Mouse (Mus musculus) splenic B cell, adult 2 months (primary cell): ENCODE measurements at regions not wholly inside any gene's neighbourhood (a gene's known extent, or its start where the extent isn't known, plus 50 kb on each side); places are given as distances from the start of the nearest gene placed in this dataset.

Experiments
- DNase-seq: peaks from one replicate; pipeline ENCODE4 v3.0.0-alpha.2; 2011; ENCODE audit warnings: low read depth, low spot score
- H3K27me3 ChIP-seq: 2 replicates; pipeline ENCODE4 v1.6.1; 2012; ENCODE audit warnings: mild to moderate bottlenecking, low read length, moderate library complexity, mixed read lengths; ENCODE audit not compliant: control insufficient read depth, poor library complexity, insufficient read depth, severe bottlenecking
- H3K36me3 ChIP-seq: 2 replicates; pipeline ENCODE4 v1.6.1; 2012; ENCODE audit warnings: mild to moderate bottlenecking, low read length, moderate library complexity, mixed read lengths; ENCODE audit not compliant: control insufficient read depth, poor library complexity, insufficient read depth, severe bottlenecking

- DNase-seq, result no peak
- no peaks in the 10 kb centered on the region for H3K36me3 ChIP-seq
- H3K27me3 ChIP-seq, result no peaks in the 10 kb centered on the region
These were observed 539.2 kb downstream of the Prim2 start for GRCm38 (mm10) chr1:33130351-33130750.

DNA sequence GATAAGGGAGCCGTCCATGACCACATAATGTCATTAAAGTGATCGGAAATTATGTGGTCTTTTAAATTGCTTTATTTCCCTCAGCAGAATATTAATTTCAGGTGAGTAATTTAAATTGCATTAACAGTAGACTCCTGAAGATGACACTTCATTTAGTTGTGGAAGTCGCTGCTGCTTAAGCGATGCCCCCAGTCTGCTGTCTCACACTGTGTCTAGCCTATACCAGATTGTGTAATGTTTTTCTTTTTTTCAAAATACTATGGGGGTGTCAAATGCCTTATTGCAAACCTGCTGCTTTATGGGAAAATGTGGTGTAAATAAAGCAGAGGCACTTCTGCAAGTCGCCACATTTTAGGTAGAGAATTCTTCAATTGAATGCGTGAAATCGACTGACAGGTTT, 544.5 kb downstream of the Prim2 start:
- no peaks in the 10 kb centered on the region for H3K36me3 ChIP-seq
- DNase-seq, result no peak
- no peaks in the 10 kb centered on the region for H3K27me3 ChIP-seq

DNA sequence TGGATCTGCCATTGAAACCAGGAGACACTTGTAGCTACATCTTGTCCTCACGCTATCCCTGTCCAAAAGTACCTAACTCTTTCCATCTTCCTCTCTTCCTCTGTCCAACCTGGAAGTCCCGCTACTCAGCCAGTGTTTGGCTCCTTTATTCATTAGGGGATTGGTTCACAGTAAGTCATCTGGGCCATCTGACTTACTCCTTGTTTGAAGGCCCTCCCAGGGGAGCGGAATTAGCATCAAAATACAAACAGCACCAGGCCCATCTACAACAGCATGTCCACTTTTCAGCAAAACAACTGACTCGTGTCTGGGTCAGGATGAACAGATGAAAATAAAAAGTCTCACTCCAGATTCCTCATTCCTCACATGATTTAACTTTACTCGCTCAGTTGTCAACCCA, 559.2 kb upstream of the Gm5415 start:
- no peak for DNase-seq
- H3K27me3 ChIP-seq, result no peaks in the 10 kb centered on the region
- H3K36me3 ChIP-seq, result no peaks in the 10 kb centered on the region

GRCm38 (mm10) chr1:33104296-33104695, 557.2 kb upstream of the Gm5415 start:
- Histone ChIP-seq H3K36me3 (no peaks in the 10 kb centered on the region), H3K27me3 (no peaks in the 10 kb centered on the region)
- no peak for DNase-seq

DNA sequence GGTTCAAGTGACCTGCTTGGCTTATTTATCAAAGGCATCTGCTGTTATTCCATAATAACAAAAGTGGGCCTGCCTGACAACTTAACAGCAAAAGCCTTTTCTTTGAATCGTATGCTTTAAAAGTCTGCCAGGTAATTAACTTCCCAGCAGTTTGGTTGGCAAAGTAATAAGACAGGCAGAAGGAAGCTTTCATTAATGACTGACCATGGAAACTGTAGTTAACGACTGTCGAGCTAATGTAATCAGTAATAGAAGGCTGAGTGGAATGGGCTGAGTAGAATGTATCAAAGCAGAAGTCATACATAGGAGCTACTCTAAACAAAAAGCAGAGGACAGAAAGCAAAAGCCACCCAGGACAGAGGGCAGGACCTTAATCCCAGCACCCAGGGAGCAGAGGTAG, 551.0 kb upstream of the Gm5415 start:
- no peaks in the 10 kb centered on the region for H3K36me3 ChIP-seq
- no peaks in the 10 kb centered on the region for H3K27me3 ChIP-seq
- no peak for DNase-seq

DNA sequence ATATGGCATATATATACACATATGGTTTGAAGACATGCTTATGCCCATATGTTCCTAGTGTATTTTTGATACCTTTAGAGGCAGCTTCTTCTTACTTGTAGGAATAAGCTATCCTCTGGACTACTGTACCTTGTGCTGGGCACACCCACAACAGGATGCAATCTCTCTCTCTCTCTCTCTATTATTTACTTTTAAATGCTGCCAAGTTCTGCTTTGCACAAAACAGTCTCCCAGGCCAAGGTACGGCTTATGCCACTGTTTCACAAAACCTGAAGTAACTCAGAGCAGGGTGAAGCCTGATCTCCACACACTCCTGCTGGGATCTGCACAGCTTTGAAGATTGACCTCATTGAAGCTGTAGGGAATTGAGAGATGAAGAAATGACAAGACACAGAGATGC, 549.8 kb upstream of the Gm5415 start:
- DNase-seq, result no peak
- H3K36me3 ChIP-seq, result no peaks in the 10 kb centered on the region
- no peaks in the 10 kb centered on the region for H3K27me3 ChIP-seq

GRCm38 (mm10) chr1:33074551-33074950, 527.5 kb upstream of the Gm5415 start:
- no peaks in the 10 kb centered on the region for H3K27me3 ChIP-seq
- H3K36me3 ChIP-seq, result no peaks in the 10 kb centered on the region
- no peak for DNase-seq

DNA sequence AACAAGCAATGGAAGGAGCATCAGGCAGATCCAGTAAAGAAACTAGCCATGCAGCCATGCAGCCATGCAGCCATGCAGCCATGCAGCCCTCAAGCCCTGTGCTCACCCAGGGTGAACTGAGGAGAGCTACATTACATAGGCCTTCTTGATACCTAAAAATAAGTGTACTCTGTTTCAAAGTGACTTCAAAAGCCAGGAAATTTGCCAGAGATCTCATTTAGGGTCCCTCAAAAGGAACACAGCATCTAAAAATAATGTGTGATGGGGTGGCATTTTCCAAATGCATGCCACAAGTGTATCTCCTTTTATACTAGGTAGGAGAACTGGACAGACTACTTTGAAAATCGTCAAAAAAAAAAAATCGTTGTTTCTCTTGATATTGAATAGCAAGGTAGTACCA, 510.9 kb upstream of the Gm5415 start:
- H3K27me3 ChIP-seq, result no peaks in the 10 kb centered on the region
- DNase-seq, result no peak
- H3K36me3 ChIP-seq, result no peaks in the 10 kb centered on the region

GRCm38 (mm10) chr1:33044388-33044787, 497.3 kb upstream of the Gm5415 start:
- Histone ChIP-seq H3K27me3 (no peaks in the 10 kb centered on the region), H3K36me3 (no peaks in the 10 kb centered on the region)
- DNase-seq, result no peak

DNA sequence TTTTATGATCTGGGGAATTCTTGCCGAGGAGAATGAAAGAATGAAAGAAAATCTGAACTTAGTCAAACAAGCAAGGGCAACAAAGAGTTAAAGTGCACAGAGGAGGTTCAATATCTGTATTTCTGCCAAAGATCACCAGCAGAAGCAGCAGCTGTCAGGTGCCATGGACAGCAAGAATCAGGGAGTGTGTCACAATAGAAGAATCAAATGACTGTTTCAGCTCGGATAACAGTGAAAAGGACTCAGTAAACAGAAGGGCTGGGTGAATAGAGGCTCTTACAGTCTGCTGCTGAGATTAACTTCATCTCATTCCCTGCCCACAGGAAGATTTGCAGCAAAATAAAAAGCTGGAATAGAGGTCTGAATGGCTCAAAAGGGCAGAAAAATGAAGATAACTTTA, 495.3 kb upstream of the Gm5415 start:
- H3K36me3 ChIP-seq, result no peaks in the 10 kb centered on the region
- no peak for DNase-seq
- no peaks in the 10 kb centered on the region for H3K27me3 ChIP-seq

- Histone ChIP-seq H3K36me3 (no peaks in the 10 kb centered on the region), H3K27me3 (no peaks in the 10 kb centered on the region)
- no peak for DNase-seq
These were observed 493.6 kb upstream of the Gm5415 start for GRCm38 (mm10) chr1:33040740-33041139.

DNA sequence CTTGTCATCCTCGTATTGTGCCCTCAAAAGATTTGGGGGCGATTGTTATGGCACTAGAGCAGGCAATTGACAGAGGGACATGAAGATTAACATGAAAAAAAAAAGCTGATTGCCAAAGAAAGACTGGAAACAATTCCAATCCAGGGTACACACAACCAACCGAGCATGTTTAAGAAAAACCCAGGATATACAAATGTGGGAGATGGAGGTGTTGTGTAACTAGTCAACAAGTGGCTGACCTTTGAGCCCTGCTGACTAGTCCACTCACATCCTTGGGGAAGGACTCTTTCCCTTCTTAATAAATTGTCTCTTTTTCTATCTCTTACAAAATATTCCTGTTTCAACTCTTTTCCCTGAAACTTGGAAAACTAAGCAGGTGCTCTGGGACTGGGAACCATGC, 484.9 kb upstream of the Gm5415 start:
- no peaks in the 10 kb centered on the region for H3K36me3 ChIP-seq
- H3K27me3 ChIP-seq, result no peaks in the 10 kb centered on the region
- no peak for DNase-seq

DNA sequence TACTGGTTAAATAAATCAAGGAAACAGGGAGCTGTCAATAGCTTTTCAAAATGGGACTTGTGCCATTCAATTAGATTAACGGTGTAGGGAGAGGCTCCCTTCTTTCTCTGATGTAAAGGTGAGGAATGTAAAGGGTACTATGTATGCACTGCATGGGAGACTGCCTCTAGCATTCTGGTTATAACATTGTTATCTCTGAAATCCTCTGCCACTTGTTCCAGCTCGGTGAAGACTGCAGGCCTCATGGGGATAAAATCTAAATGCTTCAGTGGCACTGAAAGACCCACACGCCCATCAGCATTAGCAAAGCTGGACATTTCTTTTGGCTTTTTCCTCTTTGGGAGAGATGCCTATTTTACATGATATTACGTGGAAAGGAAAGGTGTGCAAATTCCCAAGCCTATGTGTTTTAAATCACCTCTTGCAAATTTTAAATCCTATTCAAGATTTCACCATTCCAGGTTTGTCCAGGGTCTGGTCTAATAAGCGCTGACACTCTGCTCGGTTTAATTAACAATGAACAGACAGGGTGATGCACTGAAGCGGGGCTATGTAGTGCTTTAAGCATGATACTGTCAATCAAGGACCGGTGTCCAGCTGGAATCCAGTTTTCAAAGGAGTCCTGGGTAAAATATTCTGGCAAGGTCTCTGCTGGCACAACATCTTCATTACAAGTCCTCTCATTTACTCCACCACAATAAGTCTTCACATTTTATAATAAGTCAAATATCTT, 479.8 kb upstream of the Gm5415 start:
- no peaks in the 10 kb centered on the region for H3K27me3 ChIP-seq
- H3K36me3 ChIP-seq, result no peaks in the 10 kb centered on the region
- no peak for DNase-seq

DNA sequence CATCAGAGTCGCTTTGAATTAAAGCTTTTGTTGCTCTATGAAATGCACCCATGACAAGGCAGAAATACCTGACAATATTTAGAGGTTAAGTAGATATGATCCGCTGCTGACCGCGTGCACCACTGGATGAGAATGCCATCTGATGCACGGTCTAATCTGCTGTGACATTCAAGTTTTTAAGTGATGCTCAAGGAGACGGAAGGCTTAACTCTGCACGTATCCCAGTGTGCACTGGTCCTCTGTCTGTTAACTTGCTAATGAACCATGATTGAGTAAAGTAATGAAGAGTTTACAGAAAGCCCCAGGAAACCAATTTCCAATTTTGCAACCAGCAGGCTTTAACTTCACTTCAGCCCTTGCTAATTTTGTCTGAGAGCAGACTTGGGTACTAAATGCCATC, 478.3 kb upstream of the Gm5415 start:
- Histone ChIP-seq H3K27me3 (no peaks in the 10 kb centered on the region), H3K36me3 (no peaks in the 10 kb centered on the region)
- no peak for DNase-seq

- Histone ChIP-seq H3K36me3 (no peaks in the 10 kb centered on the region), H3K27me3 (no peaks in the 10 kb centered on the region)
- DNase-seq, result no peak
These were observed 475.8 kb upstream of the Gm5415 start for GRCm38 (mm10) chr1:33022852-33023251.

DNA sequence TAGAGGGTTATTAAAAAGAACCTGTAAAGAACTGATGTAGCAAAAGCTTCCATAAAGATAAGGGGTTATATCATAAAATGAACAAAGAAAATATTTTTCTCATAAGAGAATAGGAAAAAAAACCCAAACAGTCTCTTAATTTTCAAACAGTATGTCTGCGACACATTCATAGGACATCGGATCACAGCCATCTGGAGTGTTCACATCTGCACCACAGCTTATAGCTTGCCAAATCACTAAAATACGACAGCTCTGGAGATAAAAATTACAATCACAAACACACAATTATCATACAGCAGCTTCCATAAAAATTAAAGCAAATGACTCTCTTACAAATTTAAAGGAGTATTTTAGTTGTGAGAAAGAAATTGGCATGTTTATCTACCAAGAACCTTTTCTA, 456.9 kb upstream of the Gm5415 start:
- DNase-seq, result no peak
- Histone ChIP-seq H3K27me3 (no peaks in the 10 kb centered on the region), H3K36me3 (no peaks in the 10 kb centered on the region)
